Mouse (Mus musculus) retina, adult 2 months (tissue): ENCODE data around the gene Arhgap4.
A peak's percentile ranks its signal among the peaks of the same experiment; 100 is the strongest.

Experiments
- DNase-seq: peaks from one replicate; pipeline ENCODE4 v3.0.0-alpha.2; 2012; ENCODE audit warnings: low read depth, low spot score

The Arhgap4 gene

GRCm38 (mm10) chrX:73921823-73922549 lies at the start of gene Arhgap4, which contains the start of gene Naa10:
TSS of gene Arhgap4 (minus strand) at chrX:73921870.
TSS of gene Naa10 (minus strand) at chrX:73921944.
- peak; percentile 67 for DNase-seq

DNA sequence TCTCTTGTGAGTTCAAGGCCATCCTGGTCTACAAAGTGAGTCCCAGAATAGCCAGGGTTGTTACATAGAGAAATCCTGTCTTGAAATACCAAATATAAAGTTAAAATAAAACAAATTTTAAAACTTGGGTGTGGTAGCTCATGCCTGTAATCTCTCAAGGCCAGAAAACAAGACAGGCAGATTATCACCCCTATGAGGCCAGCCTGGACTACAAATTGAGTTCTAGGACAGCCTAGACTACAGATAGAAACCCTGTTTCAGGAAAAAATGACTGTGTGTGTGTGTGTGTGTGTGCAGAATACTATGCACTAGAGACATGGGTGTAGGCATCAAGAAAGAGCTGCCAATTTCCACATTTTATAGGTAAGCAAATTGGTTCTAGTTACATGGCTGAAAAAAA lies 49.1 kb upstream of the Arhgap4 start:
- DNase-seq: no peak

GRCm38 (mm10) chrX:73969729-73970128 lies 48.1 kb upstream of the Arhgap4 start:
- DNase-seq: no peak

DNA sequence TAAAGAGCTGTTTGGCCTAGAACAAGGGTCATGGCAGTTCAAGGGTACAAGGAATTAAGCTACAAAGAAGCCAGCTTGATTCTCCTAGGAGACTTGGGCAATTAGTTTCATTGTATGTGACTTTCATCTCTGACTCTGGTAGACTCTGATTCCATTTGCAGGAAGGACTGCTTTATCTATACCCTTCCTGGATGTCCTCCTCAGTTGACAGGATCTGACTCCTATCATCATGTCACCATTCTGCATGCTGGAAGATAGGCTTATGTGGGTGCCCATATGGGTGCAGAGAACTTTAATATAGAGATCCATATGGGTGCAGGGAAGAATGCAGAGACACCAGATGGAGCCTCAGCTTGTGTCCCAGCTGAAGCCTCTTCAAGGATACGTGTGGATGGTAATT lies 47.5 kb upstream of the Arhgap4 start:
- DNase-seq: no peak

- peak; percentile 85 for DNase-seq
Measured at GRCm38 (mm10) chrX:73967177-73968075, 45.8 kb upstream of the Arhgap4 start.

GRCm38 (mm10) chrX:73966248-73967176 lies 44.8 kb upstream of the Arhgap4 start, which contains the start of gene Hcfc1:
TSS of gene Hcfc1 (minus strand) at chrX:73966357.
- peak; percentile 76 for DNase-seq

GRCm38 (mm10) chrX:73965307-73965706 lies 43.6 kb upstream of the Arhgap4 start:
- no peak for DNase-seq

DNA sequence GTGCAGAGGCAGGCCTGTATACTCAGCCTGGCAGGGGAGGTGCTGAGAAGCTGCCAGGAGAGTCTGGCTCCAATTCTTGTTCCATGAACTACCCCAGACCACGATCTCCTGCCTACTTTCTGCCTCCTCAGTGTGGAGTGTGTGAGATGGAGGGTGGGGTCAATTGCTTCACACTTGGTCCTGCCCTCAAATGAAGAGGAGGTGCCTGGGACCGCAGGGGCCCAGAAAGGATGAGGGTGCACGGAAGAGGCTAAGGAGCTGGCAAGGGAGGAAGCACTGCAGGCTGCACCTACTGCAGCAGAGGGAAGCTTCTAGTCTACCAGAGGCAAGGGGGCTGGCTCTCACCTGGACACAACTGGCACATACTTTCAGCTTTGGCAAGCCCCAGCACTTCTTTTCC lies 42.7 kb upstream of the Arhgap4 start:
- DNase-seq: no peak

- DNase-seq: no peak
Measured at GRCm38 (mm10) chrX:73954988-73955387, 33.3 kb upstream of the Arhgap4 start.

- DNase-seq: no peak
Measured at GRCm38 (mm10) chrX:73952603-73953002, 30.9 kb upstream of the Arhgap4 start.

DNA sequence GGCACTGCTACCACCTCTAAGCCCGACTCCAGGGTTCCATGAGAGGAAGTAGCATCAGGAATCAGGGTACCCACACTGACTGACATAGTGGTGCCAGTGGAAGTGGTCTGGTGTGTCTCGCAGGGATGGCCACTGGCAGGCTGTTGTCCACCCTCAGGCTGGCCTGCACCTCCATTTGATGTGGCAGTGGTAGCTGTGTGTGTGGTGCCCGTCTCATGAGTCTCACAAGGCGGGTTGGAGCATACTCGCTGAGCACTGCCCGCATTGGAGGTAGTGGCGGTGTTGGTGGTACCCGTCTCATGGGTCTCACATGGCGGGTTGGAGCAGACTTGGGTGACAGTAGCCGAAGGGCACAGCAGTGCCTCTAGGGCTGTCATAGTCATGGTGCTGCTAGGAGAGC lies 27.7 kb upstream of the Arhgap4 start:
- DNase-seq: no peak

- peak; percentile 23 for DNase-seq
Measured at GRCm38 (mm10) chrX:73948647-73949046, 27.0 kb upstream of the Arhgap4 start.

GRCm38 (mm10) chrX:73946896-73947295 lies 25.2 kb upstream of the Arhgap4 start:
- no peak for DNase-seq

DNA sequence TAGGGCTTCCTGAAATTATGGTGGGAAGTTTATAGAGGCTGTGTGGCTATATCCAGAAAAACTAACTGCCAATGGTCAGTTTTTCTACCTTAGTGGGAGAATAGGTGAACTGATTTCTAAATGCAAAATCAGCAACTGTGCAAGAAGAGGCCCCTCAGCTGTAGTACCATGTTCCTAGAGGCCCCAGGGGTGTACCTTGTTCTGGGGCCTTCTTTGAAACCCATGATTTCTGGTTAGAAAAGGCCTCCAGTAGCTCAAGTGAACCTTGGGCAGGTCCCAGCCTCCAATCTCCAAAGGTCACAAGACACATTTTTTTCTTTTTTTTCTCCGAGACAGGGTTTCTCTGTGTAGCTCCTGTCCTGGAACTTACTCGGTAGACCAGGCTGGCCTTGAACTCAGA lies 20.6 kb upstream of the Arhgap4 start:
- DNase-seq: no peak

DNA sequence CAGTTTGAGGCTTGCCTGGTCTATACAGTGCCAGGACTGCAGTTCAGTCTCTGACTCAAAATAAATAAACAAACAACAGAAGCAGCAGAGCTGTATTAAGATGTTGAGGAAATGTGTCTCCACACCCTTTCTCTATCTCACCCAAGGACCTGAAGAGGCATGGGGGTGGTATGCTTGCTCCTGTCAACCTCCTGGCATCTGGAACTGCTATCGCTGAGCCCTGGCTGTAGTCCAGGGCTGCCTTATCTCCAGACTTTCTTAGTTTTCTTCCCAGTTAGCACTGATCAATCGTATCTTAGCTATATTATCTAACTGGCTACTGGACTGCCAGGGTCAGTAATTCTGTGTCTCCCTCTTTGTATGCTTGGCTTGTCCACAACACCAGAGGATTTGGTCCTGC lies 20.2 kb upstream of the Arhgap4 start:
- no peak for DNase-seq

DNA sequence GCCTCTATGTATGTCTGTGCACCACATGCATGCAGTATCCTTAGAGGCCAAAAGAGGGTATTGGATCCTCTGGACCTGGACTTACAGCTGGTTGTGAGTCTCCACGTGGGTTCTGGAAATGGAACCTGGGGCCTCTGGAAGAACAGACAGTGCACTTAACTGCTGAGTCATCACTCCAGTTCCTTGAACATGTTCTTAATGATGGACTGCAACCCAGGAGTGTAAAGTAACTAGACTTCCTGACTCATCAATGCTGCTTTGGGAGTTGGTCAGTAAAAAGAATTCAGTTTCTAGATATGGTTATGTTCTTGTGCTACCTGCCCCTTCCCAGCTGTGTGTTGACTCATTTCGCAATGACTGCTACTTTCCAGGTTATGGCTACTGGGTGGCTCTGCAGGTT lies 10.2 kb upstream of the Arhgap4 start:
- no peak for DNase-seq

DNA sequence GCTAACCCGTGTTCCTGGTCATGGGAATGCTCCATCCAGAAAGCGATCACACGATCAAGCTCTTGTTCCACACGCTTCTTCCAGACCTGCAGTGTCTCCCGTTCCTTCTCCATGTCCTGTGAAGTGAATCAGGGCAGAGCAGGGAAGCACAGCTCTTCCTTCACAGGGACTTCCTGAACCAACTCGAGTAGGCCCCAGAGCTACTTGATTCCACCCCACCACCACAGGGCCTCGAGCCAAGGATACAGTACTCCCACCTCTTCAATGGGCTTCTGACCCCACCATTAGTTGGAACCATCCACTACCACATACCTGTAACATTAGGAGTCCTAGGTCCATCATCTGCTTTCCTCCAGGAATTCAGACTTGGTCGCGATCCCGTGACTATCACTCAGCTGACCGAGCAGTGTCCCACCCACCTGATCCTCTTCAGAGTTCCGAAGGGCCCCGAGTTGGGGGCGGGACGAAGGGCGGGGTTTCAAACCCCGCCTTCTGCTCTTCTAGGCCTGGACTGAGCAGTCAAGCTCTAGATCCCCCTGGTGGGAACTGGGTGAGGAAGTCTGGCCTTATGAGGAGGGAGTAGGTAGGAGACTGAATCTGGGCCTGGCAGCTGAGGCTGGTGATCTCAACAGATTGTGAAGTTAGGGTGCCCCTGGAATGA lies 8.9 kb upstream of the Arhgap4 start, which contains the start of gene Renbp:
Renbp (minus strand) TSS at position 449 of the 661 bp plus-strand sequence.
- DNase-seq: no peak

DNA sequence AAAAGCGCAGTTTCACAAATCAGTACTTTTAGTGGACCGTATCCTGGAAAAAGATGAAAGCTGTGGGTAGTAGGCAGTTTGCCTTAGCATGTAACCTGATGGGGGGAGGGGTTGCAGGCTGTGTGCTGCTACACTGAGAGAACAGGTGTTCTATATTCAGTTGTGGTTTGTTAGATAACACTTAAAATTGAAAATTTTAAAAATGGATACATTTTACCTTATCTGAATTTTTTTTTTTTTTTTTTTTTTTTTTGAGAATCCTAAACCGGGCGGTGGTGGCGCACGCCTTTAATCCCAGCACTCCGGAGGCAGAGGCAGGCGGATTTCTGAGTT lies 846 bp upstream of the Arhgap4 start:
- DNase-seq: no peak

GRCm38 (mm10) chrX:73921285-73921822 lies 316 bp downstream of the Arhgap4 start:
- DNase-seq: no peak

GRCm38 (mm10) chrX:73918631-73919030 lies 3.0 kb downstream of the Arhgap4 start:
- no peak for DNase-seq

- no peak for DNase-seq
Measured at GRCm38 (mm10) chrX:73916945-73917344, 4.7 kb downstream of the Arhgap4 start.
